Mouse (Mus musculus) right cerebral cortex, postnatal 14 days (tissue): ENCODE measurements around the gene Ostc.

Source experiments
- DNase-seq: peaks from one replicate; pipeline ENCODE4 v3.0.0; 2022

Gene Ostc

GRCm38 (mm10) chr3:130708967-130709924, at the start of gene Ostc:
Gene Ostc, minus strand, starts transcription at chr3:130709444.
- DNase-seq, result peak; percentile 94

GRCm38 (mm10) chr3:130758157-130758841, 49.1 kb upstream of the Ostc start:
- no peak for DNase-seq

GRCm38 (mm10) chr3:130757117-130757852, 48.0 kb upstream of the Ostc start:
- no peak for DNase-seq

GRCm38 (mm10) chr3:130749206-130749605, 40.0 kb upstream of the Ostc start:
- DNase-seq, result no peak

GRCm38 (mm10) chr3:130746673-130747619, 37.7 kb upstream of the Ostc start:
- no peak for DNase-seq

GRCm38 (mm10) chr3:130737652-130738361, 28.6 kb upstream of the Ostc start:
- DNase-seq, result no peak

- no peak for DNase-seq
Observed at GRCm38 (mm10) chr3:130736758-130737157, 27.5 kb upstream of the Ostc start.

- peak; percentile 94 for DNase-seq
Observed at GRCm38 (mm10) chr3:130730189-130730653, 21.0 kb upstream of the Ostc start, which contains the start of gene Rpl34. Gene Rpl34, minus strand, starts transcription at chr3:130730398.

- DNase-seq, result peak; percentile 64
Observed at GRCm38 (mm10) chr3:130729472-130730188, 20.4 kb upstream of the Ostc start.

GRCm38 (mm10) chr3:130727676-130728075, 18.4 kb upstream of the Ostc start:
- no peak for DNase-seq

GRCm38 (mm10) chr3:130727036-130727435, 17.8 kb upstream of the Ostc start:
- DNase-seq, result no peak

- DNase-seq, result no peak
Observed at GRCm38 (mm10) chr3:130725718-130726117, 16.5 kb upstream of the Ostc start.

- no peak for DNase-seq
Observed at GRCm38 (mm10) chr3:130722733-130723478, 13.7 kb upstream of the Ostc start.

GRCm38 (mm10) chr3:130720225-130720624, 11.0 kb upstream of the Ostc start:
- DNase-seq, result no peak

- DNase-seq, result no peak
Observed at GRCm38 (mm10) chr3:130718871-130719270, 9.6 kb upstream of the Ostc start.

- DNase-seq, result no peak
Observed at GRCm38 (mm10) chr3:130716555-130716954, 7.3 kb upstream of the Ostc start.

- peak; percentile 76 for DNase-seq
Observed at GRCm38 (mm10) chr3:130714775-130715568, 5.7 kb upstream of the Ostc start.

- no peak for DNase-seq
Observed at GRCm38 (mm10) chr3:130712891-130713290, 3.6 kb upstream of the Ostc start.

GRCm38 (mm10) chr3:130710103-130710502, 859 bp upstream of the Ostc start:
- no peak for DNase-seq
